Mouse (Mus musculus): Measurements from ENCODE around the gene Bco1.

- no peak; the same call in 1 of the 2 replicates for TF ChIP-seq CTCF (IDR thresholded peaks at IDR 0.05)
- no peak for TF ChIP-seq EP300 (IDR thresholded peaks at IDR 0.05)
Measured at GRCm38 (mm10) chr8:117158135-117158761, 62.6 kb downstream of the Bco1 start, which contains the start of gene Gan.
